ENCODE assay signal across 9 mouse cellular contexts in the genomic region with DNA sequence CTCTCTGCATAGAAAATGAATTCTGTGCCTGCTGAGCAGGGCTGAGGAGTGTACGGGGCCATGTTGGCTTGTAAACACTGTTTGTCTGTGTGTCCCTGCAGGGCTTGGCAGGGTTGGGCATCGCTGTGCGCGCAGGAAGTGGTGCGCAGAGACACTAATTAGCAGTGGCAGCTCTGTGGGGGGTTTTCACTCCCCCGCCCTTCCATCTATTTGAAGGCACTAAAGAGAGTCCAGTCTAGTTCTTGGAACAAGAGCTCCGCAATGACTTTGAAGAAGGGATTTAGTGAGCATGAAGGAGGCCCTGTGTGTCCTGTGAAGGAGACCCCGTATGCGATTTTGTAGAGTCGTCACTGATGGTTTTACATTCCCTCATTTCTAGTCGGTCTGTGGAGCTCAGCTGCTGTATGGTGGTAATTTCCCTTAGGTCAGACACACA.
A peak's percentile ranks its signal among the peaks of the same experiment; 100 is the strongest.
DNase-seq lines count a peak whose midpoint lies in the region.
"Had no signal": no experiment of that assay in that cellular context is flagged by ENCODE, and none has a peak within 500 bp of the region (broad histone marks: within the 10 kb centered on the region; RNA-seq: fewer than 3 reads in every experiment).

No protein-coding gene starts in this region.

- H3K9me3 ChIP-seq in hindbrain, embryonic 10.5 days: no peaks in the 10 kb centered on the region
- H3K9me3 ChIP-seq: liver, embryonic 13.5 days had no signal

- WGBS in hindbrain, embryonic 10.5 days: 67% methylated on average over 11 of the region's 11 CpGs

- peak overlapping the region; percentile 8; the same call in 1 of the 2 replicates for H3K27ac ChIP-seq in hindbrain, embryonic 10.5 days
- H3K27ac ChIP-seq: liver, embryonic 13.5 days had no signal

- no peaks in the 10 kb centered on the region for H3K36me3 ChIP-seq in hindbrain, embryonic 10.5 days
- H3K36me3 ChIP-seq: liver, embryonic 13.5 days had no signal

- peak; percentile 32 for DNase-seq in embryo, embryonic 10.5 days (ENCODE audit: low spot score)
- peak; percentile 33 for DNase-seq in hindbrain, embryonic 10.5 days (ENCODE audit: low spot score)
- peak; percentile 96 for DNase-seq in left cerebral cortex, postnatal 4 days
- peak; percentile 50 to 60 for DNase-seq in right cerebral cortex, adult 2 months (ENCODE audit: low spot score in 2 of 2)
- no peak for DNase-seq in kidney, postnatal 10 days
- no peak for DNase-seq in adrenal gland, postnatal 10 days
- DNase-seq in kidney, adult 18-20 months: no peak
- DNase-seq in ovary, postnatal 14 days (ENCODE audit: low spot score): no peak
- DNase-seq: liver, embryonic 13.5 days had no signal

- H3K4me3 ChIP-seq in hindbrain, embryonic 10.5 days: no peak overlapping the region
- H3K4me3 ChIP-seq: liver, embryonic 13.5 days had no signal

- no peaks in the 10 kb centered on the region for H3K27me3 ChIP-seq in hindbrain, embryonic 10.5 days (ENCODE audit: insufficient read depth, poor library complexity, severe bottlenecking)
- H3K27me3 ChIP-seq: liver, embryonic 13.5 days had no signal

- intact Hi-C loops in left cerebral cortex, postnatal 4 days (cut with DNase I): no loop called here

- H3K4me1 ChIP-seq in hindbrain, embryonic 10.5 days (replicated peaks): no peaks in the 10 kb centered on the region
- H3K4me1 ChIP-seq: liver, embryonic 13.5 days had no signal

Comparison
In these comparisons a context has a peak if more than half of its experiments do, and no peak if none do; other contexts are left out.
1. DNase-seq: peak in embryo, embryonic 10.5 days (single experiment), hindbrain, embryonic 10.5 days (single experiment), left cerebral cortex, postnatal 4 days (single experiment) and right cerebral cortex, adult 2 months (2 of 2); none in kidney, postnatal 10 days (single experiment), adrenal gland, postnatal 10 days (single experiment), kidney, adult 18-20 months (single experiment) and ovary, postnatal 14 days (single experiment).